Mouse (Mus musculus): ENCODE data around the gene Ccdc8. TPM values are rescaled to one million over a fixed set of nuclear protein-coding genes. Genes with fewer than 3 reads are reported as not detected.
A peak's percentile ranks its signal among the peaks of the same experiment; 100 is the strongest.

Gene Ccdc8
- polyA plus RNA-seq, 1 experiment = 21.0 TPM

- Histone ChIP-seq H3K27me3 (ENCODE audit: control insufficient read depth, insufficient read depth, insufficient read length) (no peaks in the 10 kb centered on the region), H3K4me3 (no peak overlapping the region), H3K36me3 (ENCODE audit: control insufficient read depth, insufficient read depth) (no peaks in the 10 kb centered on the region), H3K4me2 (ENCODE audit: low read depth) (no peak overlapping the region), H3K79me2 (ENCODE audit: control insufficient read depth, insufficient read depth) (no peaks in the 10 kb centered on the region), H3ac (ENCODE audit: control insufficient read depth, insufficient read length) (no peak overlapping the region)
- no peak for TF ChIP-seq MAX (IDR thresholded peaks at IDR 0.05; ENCODE audit: low read depth)
- TF ChIP-seq POLR2AphosphoS2 (IDR thresholded peaks at IDR 0.05; ENCODE audit: insufficient read length, low read depth) = no peak
- TF ChIP-seq USF1 (IDR thresholded peaks at IDR 0.05; ENCODE audit: low read depth) = no peak
- TF ChIP-seq CEBPB (IDR thresholded peaks at IDR 0.05; ENCODE audit: insufficient read depth, poor library complexity, severe bottlenecking) = no peak
- no peak for TF ChIP-seq E2F4 (IDR thresholded peaks at IDR 0.05; ENCODE audit: insufficient read depth)
- TF ChIP-seq SRF (IDR thresholded peaks at IDR 0.05; ENCODE audit: control insufficient read depth, insufficient read length, low read depth) = no peak
- TF ChIP-seq TCF12 (IDR thresholded peaks at IDR 0.05; ENCODE audit: insufficient read depth, poor library complexity, severe bottlenecking) = no peak
- TF ChIP-seq REST (IDR thresholded peaks at IDR 0.05; ENCODE audit: insufficient read depth, insufficient read length) = no peak
- no peak for TF ChIP-seq TCF3 (IDR thresholded peaks at IDR 0.05; ENCODE audit: insufficient read length, low read depth)
Observed at GRCm38 (mm10) chr7:16971160-16971559, 21.3 kb upstream of the Ccdc8 start.

GRCm38 (mm10) chr7:16974018-16974417 lies 18.5 kb upstream of the Ccdc8 start:
- TF ChIP-seq TCF3 (IDR thresholded peaks at IDR 0.05; ENCODE audit: insufficient read length, low read depth) (no peak), MYOG (IDR thresholded peaks at IDR 0.05; ENCODE audit: control insufficient read depth in 1 of 3, insufficient read depth in 1 of 3, insufficient read length in 2 of 3, low read depth in 2 of 3) (peak; percentile 60 to 94 (median 90)), POLR2AphosphoS2 (IDR thresholded peaks at IDR 0.05; ENCODE audit: insufficient read length, low read depth) (no peak), SRF (IDR thresholded peaks at IDR 0.05; ENCODE audit: control insufficient read depth, insufficient read length, low read depth) (no peak), POLR2A (IDR thresholded peaks at IDR 0.05; ENCODE audit: insufficient read length, low read depth) (no peak), USF1 (IDR thresholded peaks at IDR 0.05; ENCODE audit: low read depth) (no peak), REST (IDR thresholded peaks at IDR 0.05; ENCODE audit: insufficient read depth, insufficient read length) (no peak), MYOD1 (IDR thresholded peaks at IDR 0.05; ENCODE audit: control insufficient read depth in 1 of 3, insufficient read length in 2 of 3, low read depth in 2 of 3) (peak in 2 of 3 experiments; percentile 87 to 96), TCF12 (IDR thresholded peaks at IDR 0.05; ENCODE audit: insufficient read depth, poor library complexity, severe bottlenecking) (peak; percentile 89), CEBPB (IDR thresholded peaks at IDR 0.05; ENCODE audit: insufficient read depth, poor library complexity, severe bottlenecking) (peak; percentile 100), MAX (IDR thresholded peaks at IDR 0.05; ENCODE audit: low read depth) (peak; percentile 54), E2F4 (IDR thresholded peaks at IDR 0.05; ENCODE audit: insufficient read depth) (no peak)
- H3K4me2 ChIP-seq (ENCODE audit: low read depth) = peak overlapping the region; percentile 37
- H3K36me3 ChIP-seq (ENCODE audit: control insufficient read depth, insufficient read depth) = no peaks in the 10 kb centered on the region
- H3ac ChIP-seq (ENCODE audit: control insufficient read depth, insufficient read length) = no peak overlapping the region
- no peaks in the 10 kb centered on the region for H3K27me3 ChIP-seq (ENCODE audit: control insufficient read depth, insufficient read depth, insufficient read length)
- no peak overlapping the region for H3K4me3 ChIP-seq
- H3K79me2 ChIP-seq (ENCODE audit: control insufficient read depth, insufficient read depth) = no peaks in the 10 kb centered on the region

- Histone ChIP-seq H3K4me2 (ENCODE audit: low read depth) (no peak overlapping the region), H3ac (ENCODE audit: control insufficient read depth, insufficient read length) (no peak overlapping the region), H3K36me3 (ENCODE audit: control insufficient read depth, insufficient read depth) (no peaks in the 10 kb centered on the region), H3K4me3 (no peak overlapping the region), H3K27me3 (ENCODE audit: control insufficient read depth, insufficient read depth, insufficient read length) (no peaks in the 10 kb centered on the region), H3K79me2 (ENCODE audit: control insufficient read depth, insufficient read depth) (no peaks in the 10 kb centered on the region)
- TF ChIP-seq MAX (IDR thresholded peaks at IDR 0.05; ENCODE audit: low read depth) (no peak), REST (IDR thresholded peaks at IDR 0.05; ENCODE audit: insufficient read depth, insufficient read length) (no peak), TCF3 (IDR thresholded peaks at IDR 0.05; ENCODE audit: insufficient read length, low read depth) (no peak), POLR2AphosphoS2 (IDR thresholded peaks at IDR 0.05; ENCODE audit: insufficient read length, low read depth) (no peak), USF1 (IDR thresholded peaks at IDR 0.05; ENCODE audit: low read depth) (no peak)
Observed at GRCm38 (mm10) chr7:16976298-16976697, 16.2 kb upstream of the Ccdc8 start.

GRCm38 (mm10) chr7:16978173-16978572 lies 14.3 kb upstream of the Ccdc8 start:
- TF ChIP-seq POLR2A (IDR thresholded peaks at IDR 0.05; ENCODE audit: insufficient read length, low read depth) (no peak), MAX (IDR thresholded peaks at IDR 0.05; ENCODE audit: low read depth) (no peak), MYOG (IDR thresholded peaks at IDR 0.05; ENCODE audit: control insufficient read depth in 1 of 3, insufficient read depth in 1 of 3, insufficient read length in 2 of 3, low read depth in 2 of 3) (no peak), USF1 (IDR thresholded peaks at IDR 0.05; ENCODE audit: low read depth) (no peak), CEBPB (IDR thresholded peaks at IDR 0.05; ENCODE audit: insufficient read depth, poor library complexity, severe bottlenecking) (no peak), SRF (IDR thresholded peaks at IDR 0.05; ENCODE audit: control insufficient read depth, insufficient read length, low read depth) (no peak), MYOD1 (IDR thresholded peaks at IDR 0.05; ENCODE audit: control insufficient read depth in 1 of 3, insufficient read length in 2 of 3, low read depth in 2 of 3) (no peak), E2F4 (IDR thresholded peaks at IDR 0.05; ENCODE audit: insufficient read depth) (no peak), POLR2AphosphoS2 (IDR thresholded peaks at IDR 0.05; ENCODE audit: insufficient read length, low read depth) (no peak), TCF3 (IDR thresholded peaks at IDR 0.05; ENCODE audit: insufficient read length, low read depth) (no peak), TCF12 (IDR thresholded peaks at IDR 0.05; ENCODE audit: insufficient read depth, poor library complexity, severe bottlenecking) (no peak), REST (IDR thresholded peaks at IDR 0.05; ENCODE audit: insufficient read depth, insufficient read length) (no peak)
- Histone ChIP-seq H3K27me3 (ENCODE audit: control insufficient read depth, insufficient read depth, insufficient read length) (no peaks in the 10 kb centered on the region), H3K36me3 (ENCODE audit: control insufficient read depth, insufficient read depth) (no peaks in the 10 kb centered on the region)

GRCm38 (mm10) chr7:16978593-16978992 lies 13.9 kb upstream of the Ccdc8 start:
- H3K27me3 ChIP-seq (ENCODE audit: control insufficient read depth, insufficient read depth, insufficient read length) = no peaks in the 10 kb centered on the region
- no peak overlapping the region for H3K4me3 ChIP-seq
- no peaks in the 10 kb centered on the region for H3K36me3 ChIP-seq (ENCODE audit: control insufficient read depth, insufficient read depth)
- TF ChIP-seq REST (IDR thresholded peaks at IDR 0.05; ENCODE audit: insufficient read depth, insufficient read length) (no peak), SRF (IDR thresholded peaks at IDR 0.05; ENCODE audit: control insufficient read depth, insufficient read length, low read depth) (no peak), TCF12 (IDR thresholded peaks at IDR 0.05; ENCODE audit: insufficient read depth, poor library complexity, severe bottlenecking) (no peak), CEBPB (IDR thresholded peaks at IDR 0.05; ENCODE audit: insufficient read depth, poor library complexity, severe bottlenecking) (no peak), MYOG (IDR thresholded peaks at IDR 0.05; ENCODE audit: control insufficient read depth in 1 of 3, insufficient read depth in 1 of 3, insufficient read length in 2 of 3, low read depth in 2 of 3) (no peak), E2F4 (IDR thresholded peaks at IDR 0.05; ENCODE audit: insufficient read depth) (no peak), USF1 (IDR thresholded peaks at IDR 0.05; ENCODE audit: low read depth) (no peak), POLR2AphosphoS2 (IDR thresholded peaks at IDR 0.05; ENCODE audit: insufficient read length, low read depth) (no peak), POLR2A (IDR thresholded peaks at IDR 0.05; ENCODE audit: insufficient read length, low read depth) (no peak), MAX (IDR thresholded peaks at IDR 0.05; ENCODE audit: low read depth) (no peak), MYOD1 (IDR thresholded peaks at IDR 0.05; ENCODE audit: control insufficient read depth in 1 of 3, insufficient read length in 2 of 3, low read depth in 2 of 3) (no peak), TCF3 (IDR thresholded peaks at IDR 0.05; ENCODE audit: insufficient read length, low read depth) (no peak)
- H3K79me2 ChIP-seq (ENCODE audit: control insufficient read depth, insufficient read depth) = no peaks in the 10 kb centered on the region
- H3K4me2 ChIP-seq (ENCODE audit: low read depth) = no peak overlapping the region
- H3ac ChIP-seq (ENCODE audit: control insufficient read depth, insufficient read length) = no peak overlapping the region

More at GRCm38 (mm10) chr7:16978173-16978572, 14.3 kb upstream of the Ccdc8 start:
- Histone ChIP-seq H3K4me2 (ENCODE audit: low read depth) (no peak overlapping the region), H3K79me2 (ENCODE audit: control insufficient read depth, insufficient read depth) (no peaks in the 10 kb centered on the region), H3ac (ENCODE audit: control insufficient read depth, insufficient read length) (no peak overlapping the region), H3K4me3 (no peak overlapping the region)

Data from myocyte (in vitro differentiated cells).